Mouse (Mus musculus) bone marrow macrophage, adult 2 months (primary cell): ENCODE data around the gene Plcl2. TPM values are rescaled to one million over a fixed set of nuclear protein-coding genes. Genes with fewer than 3 reads are reported as not detected.
"Not testable (repeated sequence)": the region's sequence is repeated elsewhere in the genome, so short reads cannot be mapped to it uniquely, and the experiment has no call there.

Experiments
- H3K27ac ChIP-seq: 2 replicates; pipeline ENCODE4 v1.5.1; 2012; ENCODE audit warnings: low read depth, low read length; ENCODE audit not compliant: insufficient read depth
- H3K4me1 ChIP-seq: 2 replicates; pipeline ENCODE4 v1.6.1; 2012; ENCODE audit warnings: low read length; ENCODE audit not compliant: control insufficient read depth, insufficient read depth
- H3K4me3 ChIP-seq: 2 replicates; pipeline ENCODE4 v1.5.1; 2012; ENCODE audit warnings: mild to moderate bottlenecking, low read length, moderate library complexity; ENCODE audit not compliant: insufficient read depth
- CTCF ChIP-seq: IDR thresholded peaks from 2 replicates; pipeline ENCODE4 v1.5.1; 2012; ENCODE audit warnings: low read depth, mild to moderate bottlenecking, low read length, moderate library complexity
- POLR2A ChIP-seq: IDR thresholded peaks from 2 replicates; pipeline ENCODE4 v1.6.1; 2012; ENCODE audit warnings: mild to moderate bottlenecking, low read depth, low read length, borderline replicate concordance
- polyA plus RNA-seq: library from polyadenylated mRNA; stranded (reverse); fragments of >200 nt; gene quantifications from 2 replicates; pipeline ENCODE4 v1.2.4, GENCODE M21; 2012; ENCODE audit not compliant: missing spikeins, insufficient read depth, insufficient read length

Plcl2 gene
- polyA plus RNA-seq, 1 experiment, result 30.9 TPM

GRCm38 (mm10) chr17:50638791-50639190 lies 129.6 kb downstream of the Plcl2 start:
- H3K4me3 ChIP-seq, result no peak overlapping the region
- H3K4me1 ChIP-seq, result peaks cover 8% of the 10 kb centered on the region
- no peak for TF ChIP-seq POLR2A
- TF ChIP-seq CTCF, result no peak
- H3K27ac ChIP-seq, result no peak overlapping the region

- Histone ChIP-seq H3K4me3 (no peak overlapping the region), H3K4me1 (peaks cover 8% of the 10 kb centered on the region; the same call in 1 of the 2 replicates), H3K27ac (no peak overlapping the region)
- TF ChIP-seq POLR2A (no peak), CTCF (no peak)
These were observed 131.9 kb downstream of the Plcl2 start for GRCm38 (mm10) chr17:50641076-50641610.

GRCm38 (mm10) chr17:50641879-50642278 lies 132.7 kb downstream of the Plcl2 start:
- TF ChIP-seq CTCF, result no peak
- Histone ChIP-seq H3K27ac (no peak overlapping the region), H3K4me1 (peaks cover 8% of the 10 kb centered on the region; the same call in 1 of the 2 replicates), H3K4me3 (no peak overlapping the region)

DNA sequence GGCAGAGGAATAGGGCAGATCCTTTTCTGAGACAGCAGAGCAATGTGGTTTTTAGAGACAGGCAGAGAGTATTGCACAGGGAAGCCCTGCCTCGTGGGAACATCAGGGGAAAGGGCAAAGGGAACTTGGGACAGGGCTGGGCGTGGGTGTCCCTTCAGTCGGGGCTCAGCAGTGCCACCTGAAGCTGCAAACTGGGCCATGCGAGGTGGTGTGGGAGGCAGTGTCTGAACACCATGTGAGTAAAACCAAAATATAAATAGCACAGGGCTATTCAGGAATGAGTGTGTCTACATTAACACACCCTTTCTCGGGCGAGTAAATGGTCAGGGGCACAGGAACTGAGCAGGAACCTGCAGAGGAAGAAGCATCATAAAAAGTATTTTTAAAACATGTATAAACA lies 134.2 kb downstream of the Plcl2 start:
- peaks cover 8% of the 10 kb centered on the region; the same call in 1 of the 2 replicates for H3K4me1 ChIP-seq
- H3K27ac ChIP-seq, result no peak overlapping the region
- no peak for TF ChIP-seq CTCF
- no peak for TF ChIP-seq POLR2A
- H3K4me3 ChIP-seq, result no peak overlapping the region

DNA sequence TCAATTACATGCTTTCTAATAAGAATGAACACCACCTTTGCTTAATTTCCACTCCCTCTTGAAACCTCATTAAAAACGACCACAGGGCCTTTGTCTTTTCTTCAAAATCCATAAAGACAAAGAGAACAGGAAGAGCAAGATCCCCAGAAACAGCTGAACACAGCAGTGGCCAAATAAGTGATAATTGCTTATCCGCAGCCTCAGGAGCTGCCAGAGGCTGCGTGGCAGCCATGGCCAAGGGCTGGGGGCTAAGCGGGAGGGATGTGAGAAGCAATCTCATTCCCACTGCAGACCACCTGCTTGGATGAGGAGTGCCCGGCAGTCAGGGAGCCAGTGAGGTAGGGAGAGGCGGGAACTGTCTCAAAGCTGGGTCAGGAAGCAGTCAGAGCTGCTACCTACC lies 134.8 kb downstream of the Plcl2 start:
- Histone ChIP-seq H3K4me1 (peaks cover 8% of the 10 kb centered on the region; the same call in 1 of the 2 replicates), H3K4me3 (no peak overlapping the region), H3K27ac (no peak overlapping the region)
- TF ChIP-seq POLR2A (no peak), CTCF (no peak)

DNA sequence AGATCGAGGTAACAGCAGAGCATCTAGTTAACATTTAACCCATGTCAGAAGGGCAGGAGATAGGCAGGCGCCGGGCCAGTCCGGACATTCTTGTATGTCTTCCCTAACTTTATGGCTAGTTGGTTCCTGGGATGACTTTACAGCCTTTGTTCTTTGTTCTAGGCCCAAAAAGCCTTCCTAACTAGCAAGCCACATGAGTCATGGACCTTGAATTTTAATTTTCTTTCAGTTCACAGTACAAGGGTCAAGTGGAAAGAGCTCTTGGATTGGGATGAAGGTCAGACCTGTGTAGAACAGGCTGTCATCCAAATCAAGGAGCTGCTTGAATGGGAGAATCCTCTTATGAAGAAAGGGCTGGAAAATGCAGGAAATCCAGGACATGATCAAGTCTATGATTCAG lies 138.9 kb downstream of the Plcl2 start:
- H3K4me1 ChIP-seq, H3K27ac ChIP-seq, H3K4me3 ChIP-seq: not testable (repeated sequence)

GRCm38 (mm10) chr17:50648757-50649419 lies 139.7 kb downstream of the Plcl2 start:
- no peak overlapping the region for H3K4me3 ChIP-seq
- H3K4me1 ChIP-seq, result peaks cover 3% of the 10 kb centered on the region; the same call in 1 of the 2 replicates
- H3K27ac ChIP-seq, result no peak overlapping the region
- no peak for TF ChIP-seq POLR2A
- TF ChIP-seq CTCF, result no peak

DNA sequence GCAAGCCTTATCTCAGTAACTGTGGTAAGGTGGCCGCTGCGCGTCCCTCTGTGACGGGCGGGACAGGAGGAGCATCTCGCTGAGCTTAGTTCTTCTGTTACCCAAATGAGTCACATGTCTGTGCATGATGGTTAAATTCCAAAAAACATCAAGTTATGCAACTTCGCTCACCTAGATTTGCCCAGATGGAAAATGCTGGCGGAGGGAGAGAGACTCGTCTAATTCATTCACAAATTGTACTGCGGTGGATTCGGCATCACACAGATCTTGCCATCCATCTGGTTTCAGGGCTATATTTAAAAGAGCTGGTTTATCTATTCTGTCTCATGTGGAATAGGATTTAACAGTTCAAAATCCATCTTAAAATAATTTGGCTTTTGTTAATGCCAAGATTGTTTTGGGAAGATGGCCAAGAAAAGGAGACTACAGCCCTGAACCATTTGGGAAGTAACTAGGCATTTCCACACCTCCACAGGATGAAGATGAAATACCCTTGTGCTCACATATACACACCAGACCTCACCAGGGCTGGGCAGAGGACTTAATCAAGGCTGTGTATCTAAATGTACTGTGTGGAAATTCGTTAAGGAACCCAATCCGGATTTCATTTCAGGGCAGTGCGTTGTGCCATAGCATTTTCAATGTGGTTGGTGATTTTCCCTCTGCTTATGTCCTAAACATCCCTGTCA lies 141.5 kb downstream of the Plcl2 start:
- Histone ChIP-seq H3K4me3 (no peak overlapping the region), H3K27ac (no peak overlapping the region), H3K4me1 (peaks cover 5% of the 10 kb centered on the region)
- TF ChIP-seq POLR2A (no peak), CTCF (no peak)

DNA sequence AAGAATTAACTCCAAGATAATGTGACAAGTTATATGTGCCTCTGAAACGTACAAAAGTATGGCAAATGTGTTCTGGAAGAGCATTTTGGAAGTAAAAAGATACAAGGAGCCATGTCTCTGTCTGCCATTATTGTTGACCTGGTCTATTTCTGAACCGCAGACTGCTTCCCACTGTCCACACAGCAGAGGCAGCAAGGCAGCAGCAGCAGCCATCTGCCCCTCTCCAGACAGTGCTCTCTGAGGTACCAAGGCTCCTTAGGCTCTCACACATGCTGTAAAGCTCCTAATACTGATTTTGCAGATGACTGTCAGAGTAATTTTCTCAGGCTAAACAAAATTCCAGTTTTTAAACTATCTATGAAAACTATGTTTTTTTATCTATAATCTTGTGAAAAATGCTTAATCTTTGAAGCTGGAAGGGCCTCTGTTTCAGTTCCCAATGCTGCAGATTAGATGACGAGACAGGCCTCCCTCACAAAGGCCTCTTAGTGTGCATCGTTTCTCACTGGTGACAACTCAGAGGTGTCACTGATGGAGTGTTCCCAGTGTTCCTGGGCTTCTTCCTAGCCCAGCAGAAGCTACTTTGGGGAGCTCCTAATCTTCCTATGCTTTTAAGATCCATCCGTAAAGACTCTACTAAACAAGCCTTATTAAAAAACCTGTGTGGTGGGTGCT lies 145.7 kb downstream of the Plcl2 start:
- H3K27ac ChIP-seq, result no peak overlapping the region
- peaks cover 17% of the 10 kb centered on the region for H3K4me1 ChIP-seq
- TF ChIP-seq POLR2A (no peak), CTCF (no peak)
- no peak overlapping the region for H3K4me3 ChIP-seq

GRCm38 (mm10) chr17:50655416-50655776 lies 146.2 kb downstream of the Plcl2 start:
- TF ChIP-seq CTCF, result no peak
- no peak for TF ChIP-seq POLR2A
- peaks cover 17% of the 10 kb centered on the region for H3K4me1 ChIP-seq
- H3K4me3 ChIP-seq, result no peak overlapping the region
- no peak overlapping the region for H3K27ac ChIP-seq
